Mouse (Mus musculus) ES-Bruce4 (cell line): ENCODE data around the gene Olfr49. TPM values are rescaled to one million over a fixed set of nuclear protein-coding genes. Genes with fewer than 3 reads are reported as not detected.
A peak's percentile ranks its signal among the peaks of the same experiment; 100 is the strongest.

ENCODE experiments used
- H3K27ac ChIP-seq: 2 replicates; pipeline ENCODE4 v1.5.1; 2012; ENCODE audit warnings: low read length, inconsistent platforms; ENCODE audit not compliant: insufficient read depth
- H3K27me3 ChIP-seq: 2 replicates; pipeline ENCODE4 v1.6.1; 2012; ENCODE audit warnings: mild to moderate bottlenecking, low read length, inconsistent platforms; ENCODE audit not compliant: control insufficient read depth, poor library complexity, insufficient read depth, severe bottlenecking
- H3K36me3 ChIP-seq: 2 replicates; pipeline ENCODE4 v1.6.1; 2012; ENCODE audit warnings: inconsistent platforms, mild to moderate bottlenecking, low read length, moderate library complexity; ENCODE audit not compliant: control insufficient read depth, poor library complexity, insufficient read depth, severe bottlenecking
- H3K4me1 ChIP-seq: one replicate; pipeline ENCODE4 v1.8.1; 2011; ENCODE audit warnings: low read length; ENCODE audit not compliant: control insufficient read depth, insufficient read depth
- H3K4me3 ChIP-seq: 2 replicates; pipeline ENCODE4 v1.5.1; 2011; ENCODE audit warnings: low read depth, mild to moderate bottlenecking, low read length
- H3K9ac ChIP-seq: 2 replicates; pipeline ENCODE4 v1.6.1; 2012; ENCODE audit warnings: low read depth, mild to moderate bottlenecking, inconsistent platforms; ENCODE audit not compliant: poor library complexity, severe bottlenecking
- H3K9me3 ChIP-seq: replicated peaks from 2 replicates; pipeline ENCODE4 v1.6.1; 2012; ENCODE audit warnings: mild to moderate bottlenecking, low read length, inconsistent platforms; ENCODE audit not compliant: control insufficient read depth, poor library complexity, insufficient read depth, severe bottlenecking
- CTCF ChIP-seq: IDR thresholded peaks from one replicate; pipeline ENCODE4 v1.8.1; 2011; ENCODE audit warnings: low read depth, low read length
- EP300 ChIP-seq: IDR thresholded peaks from 2 replicates; pipeline ENCODE4 v1.6.1; 2011; ENCODE audit warnings: low read depth, low read length; ENCODE audit not compliant: insufficient read depth
- POLR2A ChIP-seq: IDR thresholded peaks from one replicate; pipeline ENCODE4 v1.8.1; 2011; ENCODE audit warnings: low read length; ENCODE audit not compliant: insufficient read depth
- polyA plus RNA-seq: library from polyadenylated mRNA; stranded (reverse); fragments of >200 nt; gene quantifications from 2 replicates; pipeline ENCODE4 v1.2.4, GENCODE M21; 2011; ENCODE audit warnings: low read depth; ENCODE audit not compliant: missing spikeins, insufficient read depth, insufficient read length

Olfr49 gene
- polyA plus RNA-seq, 1 experiment: not detected

GRCm38 (mm10) chr14:54246232-54246631 lies 38.5 kb downstream of the Olfr49 start:
- peaks cover 2% of the 10 kb centered on the region for H3K4me1 ChIP-seq
- peaks cover 22% of the 10 kb centered on the region for H3K36me3 ChIP-seq
- no peaks in the 10 kb centered on the region for H3K27me3 ChIP-seq
- H3K9me3 ChIP-seq: no peaks in the 10 kb centered on the region
- H3K27ac ChIP-seq: no peak overlapping the region
- TF ChIP-seq CTCF: no peak
- no peak for TF ChIP-seq EP300
- TF ChIP-seq POLR2A: no peak
- no peak overlapping the region for H3K9ac ChIP-seq
- H3K4me3 ChIP-seq: no peak overlapping the region

- no peaks in the 10 kb centered on the region for H3K9me3 ChIP-seq
- no peak overlapping the region for H3K4me3 ChIP-seq
- H3K27me3 ChIP-seq: no peaks in the 10 kb centered on the region
- H3K36me3 ChIP-seq: peaks cover 25% of the 10 kb centered on the region
- H3K9ac ChIP-seq: no peak overlapping the region
- no peak overlapping the region for H3K27ac ChIP-seq
- H3K4me1 ChIP-seq: peaks cover 2% of the 10 kb centered on the region
- TF ChIP-seq CTCF: no peak
- TF ChIP-seq POLR2A: no peak
- no peak for TF ChIP-seq EP300
Observed at GRCm38 (mm10) chr14:54244183-54244582, 40.6 kb downstream of the Olfr49 start.

GRCm38 (mm10) chr14:54240542-54240941 lies 44.2 kb downstream of the Olfr49 start:
- Histone ChIP-seq H3K27ac (no peak overlapping the region), H3K36me3 (peaks cover 21% of the 10 kb centered on the region), H3K27me3 (no peaks in the 10 kb centered on the region), H3K9me3 (no peaks in the 10 kb centered on the region), H3K4me3 (no peak overlapping the region), H3K4me1 (peaks cover 2% of the 10 kb centered on the region), H3K9ac (no peak overlapping the region)
- TF ChIP-seq CTCF (no peak), POLR2A (no peak), EP300 (no peak)

DNA sequence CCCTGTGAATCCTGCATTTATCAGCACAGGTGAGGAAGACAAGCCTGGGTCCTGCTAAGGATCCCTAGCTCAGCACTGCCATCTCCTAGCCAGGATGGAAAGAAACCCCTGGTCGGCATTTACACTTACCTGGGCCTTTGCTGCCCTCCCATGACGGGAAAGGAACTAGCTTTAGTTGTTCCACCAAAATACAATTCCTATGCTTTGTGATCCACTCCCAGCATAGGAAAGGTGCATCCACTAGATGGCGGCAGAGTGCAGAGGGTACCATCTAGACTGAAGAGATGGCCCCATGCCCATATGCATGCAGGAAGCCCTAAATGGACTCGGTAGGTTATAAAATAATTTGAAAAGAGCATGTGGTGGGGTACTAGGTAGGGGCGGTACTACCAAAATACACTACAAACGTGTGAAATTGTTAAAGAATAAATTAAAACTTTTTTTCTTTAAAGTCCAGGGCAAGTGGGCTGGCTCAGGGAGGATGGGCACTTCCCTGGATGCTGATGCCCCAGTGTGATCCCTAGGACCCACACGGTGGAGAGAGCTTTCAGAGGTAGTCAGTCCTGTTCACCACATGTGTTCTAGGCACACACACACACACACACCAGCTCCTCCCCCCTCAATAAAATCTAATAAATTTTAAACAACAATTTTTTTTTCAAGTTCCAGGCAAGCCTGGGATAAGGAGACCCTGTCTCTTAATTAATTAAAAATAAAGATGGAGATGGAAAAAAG lies 45.6 kb downstream of the Olfr49 start:
- H3K9ac ChIP-seq: no peak overlapping the region
- no peaks in the 10 kb centered on the region for H3K9me3 ChIP-seq
- no peaks in the 10 kb centered on the region for H3K27me3 ChIP-seq
- no peak overlapping the region for H3K4me3 ChIP-seq
- TF ChIP-seq EP300: no peak
- TF ChIP-seq CTCF: peak; percentile 85
- TF ChIP-seq POLR2A: no peak
- H3K27ac ChIP-seq: no peak overlapping the region
- H3K36me3 ChIP-seq: peaks cover 18% of the 10 kb centered on the region
- peaks cover 2% of the 10 kb centered on the region for H3K4me1 ChIP-seq

DNA sequence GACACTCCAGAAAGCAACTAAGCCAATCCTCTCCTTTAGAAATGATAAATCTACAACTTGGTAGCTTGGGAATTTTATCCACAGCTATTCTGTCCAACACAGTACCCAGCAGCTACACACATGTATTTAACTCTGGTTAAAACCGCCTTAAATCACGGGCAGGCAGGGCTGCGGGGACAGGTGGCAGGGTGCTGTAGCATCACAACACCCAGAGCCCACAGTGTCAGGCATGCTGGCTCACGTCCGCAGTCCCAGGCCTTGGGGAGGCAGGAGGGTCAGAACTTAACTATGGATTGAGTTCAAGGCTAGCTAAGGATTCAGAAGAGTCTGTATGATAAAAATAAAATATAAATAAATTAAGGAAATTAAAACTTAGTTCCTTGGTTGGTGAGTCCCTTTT lies 47.9 kb downstream of the Olfr49 start:
- H3K27me3 ChIP-seq: no peaks in the 10 kb centered on the region
- no peak overlapping the region for H3K9ac ChIP-seq
- H3K27ac ChIP-seq: no peak overlapping the region
- H3K4me1 ChIP-seq: peaks cover 4% of the 10 kb centered on the region
- TF ChIP-seq CTCF: no peak
- TF ChIP-seq POLR2A: no peak
- no peak for TF ChIP-seq EP300
- H3K9me3 ChIP-seq: no peaks in the 10 kb centered on the region
- H3K36me3 ChIP-seq: peaks cover 10% of the 10 kb centered on the region
- H3K4me3 ChIP-seq: no peak overlapping the region

- Histone ChIP-seq H3K27me3 (no peaks in the 10 kb centered on the region), H3K27ac (no peak overlapping the region), H3K4me3 (no peak overlapping the region), H3K9ac (no peak overlapping the region), H3K36me3 (peaks cover 4% of the 10 kb centered on the region; the same call in 1 of the 2 replicates), H3K4me1 (peaks cover 4% of the 10 kb centered on the region), H3K9me3 (no peaks in the 10 kb centered on the region)
- TF ChIP-seq POLR2A: no peak
- no peak for TF ChIP-seq EP300
- TF ChIP-seq CTCF: no peak
Observed at GRCm38 (mm10) chr14:54235825-54236540, 48.8 kb downstream of the Olfr49 start.
